Mouse (Mus musculus) lung, adult 2 months (tissue): ENCODE measurements around the gene Ruvbl2.
"Not testable (repeated sequence)": the region's sequence is repeated elsewhere in the genome, so short reads cannot be mapped to it uniquely, and the experiment has no call there.

Source experiments
- CTCF ChIP-seq: fragments of 200-500 bp; IDR thresholded peaks from 2 replicates; pipeline ENCODE4 v1.5.1; 2011; ENCODE audit warnings: mild to moderate bottlenecking, low read length, control low read depth; ENCODE audit not compliant: insufficient read depth
- POLR2A ChIP-seq: fragments of 200-500 bp; IDR thresholded peaks from 2 replicates; pipeline ENCODE4 v1.6.1; 2011; ENCODE audit warnings: low read depth, mild to moderate bottlenecking, control low read depth, low read length, borderline replicate concordance; ENCODE audit errors: extremely low read depth

GRCm38 (mm10) chr7:45480310-45480709 is 42.4 kb upstream of the Ruvbl2 start:
- not testable (repeated sequence) for TF ChIP-seq CTCF, POLR2A
